Mouse (Mus musculus) spleen, postnatal 10 days (tissue): ENCODE measurements around the gene Trappc10.

Source experiments
- DNase-seq, 2 experiments: peaks; one replicate each; pipeline ENCODE4 v3.0.0; 2021 to 2022; ENCODE audit warnings: low spot score in 2 of 2

Gene Trappc10

DNA sequence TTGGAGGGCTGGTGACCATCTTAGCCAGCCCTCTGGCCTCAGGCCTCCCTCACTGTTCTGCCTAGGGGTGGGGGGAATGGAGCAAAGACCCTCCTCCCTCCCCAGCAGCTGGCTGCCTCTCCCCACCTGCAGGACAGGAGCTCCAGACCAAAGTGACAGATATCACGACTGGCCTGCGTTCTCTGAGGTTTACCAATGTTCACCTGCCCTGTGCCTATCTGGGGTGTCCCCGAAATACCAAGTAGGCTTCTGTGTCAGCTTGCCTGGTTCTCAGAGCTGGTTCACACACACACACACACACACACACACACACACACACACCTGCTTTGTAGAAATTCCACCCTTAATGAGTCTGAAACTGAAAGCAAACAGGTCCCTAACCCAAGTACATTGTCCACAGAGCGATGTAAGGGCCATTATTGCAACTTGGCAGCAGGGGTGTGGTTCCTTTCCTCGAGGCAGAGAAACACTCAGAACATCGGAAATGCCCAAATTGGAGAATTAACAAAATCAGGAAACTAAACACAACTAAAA is 13.8 kb upstream of the Trappc10 start:
- DNase-seq: no peak

DNA sequence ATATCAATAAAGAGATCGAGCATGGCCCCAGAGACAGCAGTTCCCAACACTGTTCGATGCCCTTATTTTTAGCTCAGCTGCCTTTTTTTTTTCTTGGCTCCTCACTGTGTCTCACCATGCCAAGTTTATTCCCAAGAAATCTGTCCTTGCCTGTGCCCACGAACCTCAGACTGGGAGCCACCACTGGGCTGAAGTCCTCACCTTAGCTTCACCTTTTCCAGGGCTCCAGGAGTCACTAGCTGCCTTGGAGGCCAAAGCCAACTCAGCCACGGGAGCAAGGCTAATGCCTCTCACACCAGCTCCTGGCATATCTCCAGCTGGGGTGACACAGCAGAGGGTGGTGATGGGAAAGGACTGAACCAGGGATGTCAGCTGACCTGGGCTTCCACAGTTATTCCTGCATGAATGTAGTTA is 11.2 kb upstream of the Trappc10 start:
- peak; percentile 86 to 93 for DNase-seq

DNA sequence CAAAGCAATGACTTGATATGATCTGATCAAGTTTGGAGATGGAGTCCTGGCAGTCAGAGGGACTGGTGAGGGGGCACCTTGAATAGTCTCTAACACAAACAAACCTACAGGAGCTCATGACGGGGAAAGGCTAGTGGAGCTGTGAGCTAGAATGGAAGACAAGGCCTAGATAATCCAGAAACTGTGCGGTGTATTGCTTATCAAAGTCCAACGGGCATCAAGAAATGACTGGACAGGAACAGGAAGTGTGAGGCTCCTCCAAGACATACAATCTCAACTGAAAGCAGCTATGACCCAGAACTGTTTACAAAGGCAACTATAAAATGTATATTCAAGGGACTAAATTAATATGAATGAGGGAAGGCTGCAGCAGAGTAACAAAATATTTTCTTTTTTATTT is 2.8 kb upstream of the Trappc10 start:
- DNase-seq: no peak

DNA sequence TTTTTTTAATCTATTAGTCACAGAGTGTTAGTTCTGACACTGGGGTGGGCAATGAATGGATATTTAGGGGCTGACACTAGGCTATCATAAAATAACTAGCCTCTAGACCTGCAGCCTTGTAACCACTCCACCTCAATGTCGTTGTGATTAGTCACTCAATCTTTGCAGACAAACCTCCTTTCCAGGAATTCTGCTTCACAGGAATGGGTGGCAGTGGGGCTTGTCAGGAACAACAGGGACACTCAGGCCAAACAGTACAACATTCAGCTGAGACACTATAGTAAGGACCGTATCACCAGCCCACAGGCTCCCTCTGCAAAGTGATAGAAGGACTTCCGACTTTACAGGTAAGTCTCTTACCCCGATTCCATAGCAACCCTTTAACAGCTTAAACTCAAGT is 2.3 kb upstream of the Trappc10 start:
- no peak for DNase-seq

DNA sequence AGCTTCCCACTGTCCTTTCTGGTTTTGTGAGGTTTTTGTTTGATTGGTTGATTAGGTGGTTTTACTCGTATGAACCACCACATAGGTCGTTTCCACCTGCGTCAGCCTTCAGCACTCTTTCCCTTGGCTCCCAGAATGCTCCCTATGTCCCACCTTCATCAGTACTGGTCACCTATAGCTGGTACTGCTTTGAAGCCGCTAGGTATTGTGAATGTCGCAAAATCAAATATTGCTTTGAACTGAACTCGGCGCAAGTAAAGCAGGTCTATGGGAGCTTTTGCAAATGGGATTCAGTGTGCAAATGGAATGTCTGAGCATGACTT is 745 bp upstream of the Trappc10 start:
- DNase-seq: no peak

DNA sequence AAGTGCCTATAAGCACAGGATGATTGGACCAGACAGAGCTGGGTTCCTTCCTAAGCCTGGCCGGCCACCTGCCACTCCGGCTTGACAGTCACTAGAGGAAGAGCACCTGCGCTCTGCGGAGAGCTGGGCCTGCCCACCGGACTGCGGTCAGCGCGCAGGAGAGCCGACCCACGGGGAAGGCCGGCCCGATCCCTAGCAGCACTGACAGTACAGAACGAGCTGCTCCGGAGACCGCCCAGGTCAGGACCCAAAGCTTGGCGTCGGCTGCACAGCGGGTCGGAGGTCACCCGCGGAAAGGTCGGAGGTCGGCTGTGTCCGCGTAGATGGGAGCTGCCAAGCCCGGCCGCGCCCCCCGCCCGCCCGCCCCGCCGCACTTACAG is 393 bp downstream of the Trappc10 start:
- peak in 1 of 2 experiments; percentile 63 for DNase-seq

DNA sequence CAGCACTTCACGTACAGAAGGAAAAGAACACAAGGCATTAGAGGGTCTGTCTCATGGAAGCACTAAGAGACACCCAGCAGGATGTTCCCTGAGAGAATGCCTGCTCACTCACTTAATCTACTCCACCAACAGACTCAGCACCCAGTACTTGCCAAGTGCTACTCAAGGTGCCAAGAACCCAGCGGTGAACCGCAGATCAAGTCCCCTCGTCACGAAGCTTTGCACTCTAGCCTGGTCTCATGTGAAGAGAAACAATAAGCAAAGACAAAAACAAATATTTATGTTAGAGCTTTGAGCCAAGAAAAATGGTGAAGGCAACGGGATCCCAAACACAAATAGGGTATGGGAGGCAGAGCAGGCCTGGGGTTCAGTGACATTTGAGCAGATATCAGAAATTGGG is 5.5 kb downstream of the Trappc10 start:
- no peak for DNase-seq

DNA sequence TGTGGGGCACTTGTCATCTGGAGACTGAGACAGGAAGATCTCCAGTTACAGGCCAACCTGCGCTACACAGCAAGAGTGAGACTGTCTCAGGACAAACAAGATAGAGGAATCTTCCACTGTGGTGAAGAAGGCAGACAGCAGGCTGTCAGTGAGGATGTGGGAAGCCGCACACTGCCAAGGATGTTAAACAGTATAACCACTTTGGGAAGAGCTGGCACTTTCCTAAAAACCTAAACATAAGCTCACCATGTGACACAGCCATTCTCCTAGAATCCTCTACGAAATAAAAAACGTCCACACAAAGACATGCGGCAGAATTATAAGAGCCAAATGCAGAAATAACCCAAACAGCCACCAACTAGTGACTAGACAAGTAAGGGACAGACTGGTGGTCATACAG is 6.1 kb downstream of the Trappc10 start:
- no peak for DNase-seq

DNA sequence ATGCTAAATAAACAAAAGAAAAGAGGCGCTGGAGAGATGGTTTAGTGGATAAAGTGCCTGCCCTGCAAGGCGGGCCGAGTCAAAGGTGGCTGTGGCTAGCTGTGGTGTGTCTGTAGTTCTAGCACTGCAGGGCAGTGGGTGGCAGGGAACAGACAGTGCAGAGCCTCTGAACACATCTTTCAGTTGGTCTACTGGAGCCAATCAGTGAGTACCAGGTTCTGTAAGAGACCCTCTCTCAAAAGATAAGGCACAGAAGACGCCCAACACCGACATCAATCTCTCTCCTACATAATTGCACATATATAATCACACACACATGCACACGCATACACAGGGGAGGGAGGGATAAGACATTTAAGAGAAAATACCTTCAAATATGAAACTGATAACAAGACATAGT is 6.6 kb downstream of the Trappc10 start:
- DNase-seq: no peak

DNA sequence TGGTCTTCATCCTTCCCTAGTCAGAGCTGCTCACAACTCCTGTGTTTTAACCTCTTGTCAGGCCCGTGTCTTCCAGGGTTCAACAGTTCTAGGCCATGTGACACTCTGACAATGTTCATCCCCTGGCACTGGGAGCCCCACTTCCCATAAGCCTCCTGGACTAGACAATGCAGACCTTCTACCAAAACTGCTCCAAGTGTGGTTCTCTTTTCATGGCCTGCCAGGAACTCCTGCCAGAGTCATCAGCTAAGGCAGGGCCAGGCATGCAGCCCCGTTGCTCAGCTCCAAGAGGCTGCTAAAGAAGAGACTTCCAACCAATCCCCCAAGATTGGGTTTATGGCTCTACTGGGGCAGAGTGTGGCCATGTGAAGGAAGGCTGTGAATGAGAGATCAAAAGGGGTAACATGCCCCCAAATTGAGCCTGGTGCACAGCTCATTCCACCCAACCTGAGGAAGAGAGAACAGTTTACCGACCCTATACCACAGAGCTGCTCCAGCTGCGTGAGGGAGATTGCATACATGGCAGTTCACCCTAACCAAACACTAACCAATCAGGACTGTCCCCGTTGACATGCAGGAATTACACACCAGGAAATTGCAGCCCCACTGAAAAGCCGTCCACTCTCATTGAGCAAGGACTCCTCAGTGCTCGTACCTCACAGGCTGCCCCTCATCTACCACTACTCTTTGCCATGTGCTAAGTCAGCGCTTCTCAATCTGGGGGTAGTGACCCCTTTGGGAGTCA is 7.4 kb downstream of the Trappc10 start:
- DNase-seq: no peak

DNA sequence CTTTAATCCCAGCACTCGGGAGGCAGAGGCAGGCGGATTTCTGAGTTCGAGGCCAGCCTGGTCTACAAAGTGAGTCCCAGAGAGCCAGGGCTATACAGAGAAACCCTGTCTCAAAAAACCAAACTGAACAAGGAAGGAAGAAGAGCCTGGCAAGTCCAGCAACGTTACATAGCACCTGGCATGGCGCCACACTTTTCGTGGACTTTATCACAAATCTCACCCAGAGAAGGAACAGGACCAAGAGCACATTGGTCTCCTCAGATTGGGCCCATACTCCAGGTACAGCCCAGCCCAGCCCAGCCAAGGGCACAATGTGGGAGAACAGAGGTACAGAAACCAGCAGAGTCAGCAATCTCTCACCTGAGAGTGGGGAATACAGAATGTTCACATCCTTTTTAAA is 10.7 kb downstream of the Trappc10 start:
- no peak for DNase-seq

DNA sequence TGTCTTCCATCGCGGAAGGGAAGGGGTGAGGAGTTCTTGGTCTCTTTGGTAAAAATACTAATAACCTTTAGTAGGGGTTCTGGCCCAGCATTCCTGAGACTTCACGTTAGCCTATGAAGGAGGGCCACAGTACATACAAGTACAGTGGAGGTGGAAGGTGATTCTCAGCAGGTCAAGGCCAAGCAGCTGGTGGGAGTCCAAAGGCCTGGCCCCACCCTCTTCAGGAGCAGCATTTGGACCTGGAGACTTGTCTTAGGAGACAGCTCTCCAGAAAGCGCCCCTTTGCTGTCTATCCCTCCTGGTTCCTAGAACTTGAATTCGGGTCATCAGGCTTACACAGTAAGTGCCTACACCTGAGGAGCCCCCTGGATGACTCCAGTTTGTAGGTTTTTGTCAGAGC is 11.3 kb downstream of the Trappc10 start:
- DNase-seq: no peak

DNA sequence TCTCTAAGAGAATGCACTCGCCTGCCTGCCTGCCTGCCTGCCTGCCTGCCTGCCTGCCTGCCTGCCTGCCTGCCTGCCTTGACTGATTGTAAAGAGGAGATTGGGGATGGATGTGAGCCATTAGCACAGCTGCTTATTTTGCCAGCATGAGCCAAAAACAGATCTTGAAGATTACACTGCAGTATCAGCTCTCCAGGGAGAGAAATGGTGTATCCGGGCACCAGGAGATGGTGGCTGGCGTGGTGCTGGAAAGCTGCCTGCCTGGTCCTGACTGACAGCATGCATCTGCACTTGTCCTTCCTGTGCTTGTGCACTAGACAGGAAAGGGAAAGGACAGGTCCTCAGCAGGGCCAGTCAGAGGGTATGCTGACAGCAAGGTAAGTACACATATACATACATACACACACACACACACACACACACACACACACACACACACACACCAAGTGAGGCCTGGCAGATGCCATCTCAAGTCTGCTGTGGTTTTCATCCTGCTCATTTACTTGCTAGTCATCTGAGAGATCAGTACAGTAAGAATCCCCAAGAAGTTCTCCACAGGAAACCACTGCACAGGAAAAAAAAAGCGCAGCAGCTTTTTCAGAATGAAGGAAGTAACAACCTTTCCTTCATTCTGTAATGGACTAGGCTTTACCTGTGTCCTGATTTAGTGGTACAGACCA is 12.0 kb downstream of the Trappc10 start:
- no peak for DNase-seq

DNA sequence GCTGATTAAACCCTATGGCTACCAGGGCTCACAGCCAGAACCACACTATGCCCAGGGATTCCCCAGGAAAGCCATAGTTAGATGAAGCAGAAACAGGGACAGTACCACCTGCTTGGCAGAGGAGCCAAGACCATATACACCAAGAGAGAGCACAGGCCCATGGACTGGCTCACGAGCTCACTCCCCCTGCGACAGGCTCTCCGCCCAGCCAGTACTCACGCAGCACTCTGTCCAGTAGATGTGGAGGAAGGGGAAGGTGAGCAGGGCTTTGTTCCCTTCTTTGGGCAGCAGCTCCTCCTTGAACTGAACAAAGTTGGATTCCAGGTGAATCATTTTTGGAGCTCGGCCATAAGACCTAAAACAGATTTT is 15.9 kb downstream of the Trappc10 start:
- DNase-seq: no peak

DNA sequence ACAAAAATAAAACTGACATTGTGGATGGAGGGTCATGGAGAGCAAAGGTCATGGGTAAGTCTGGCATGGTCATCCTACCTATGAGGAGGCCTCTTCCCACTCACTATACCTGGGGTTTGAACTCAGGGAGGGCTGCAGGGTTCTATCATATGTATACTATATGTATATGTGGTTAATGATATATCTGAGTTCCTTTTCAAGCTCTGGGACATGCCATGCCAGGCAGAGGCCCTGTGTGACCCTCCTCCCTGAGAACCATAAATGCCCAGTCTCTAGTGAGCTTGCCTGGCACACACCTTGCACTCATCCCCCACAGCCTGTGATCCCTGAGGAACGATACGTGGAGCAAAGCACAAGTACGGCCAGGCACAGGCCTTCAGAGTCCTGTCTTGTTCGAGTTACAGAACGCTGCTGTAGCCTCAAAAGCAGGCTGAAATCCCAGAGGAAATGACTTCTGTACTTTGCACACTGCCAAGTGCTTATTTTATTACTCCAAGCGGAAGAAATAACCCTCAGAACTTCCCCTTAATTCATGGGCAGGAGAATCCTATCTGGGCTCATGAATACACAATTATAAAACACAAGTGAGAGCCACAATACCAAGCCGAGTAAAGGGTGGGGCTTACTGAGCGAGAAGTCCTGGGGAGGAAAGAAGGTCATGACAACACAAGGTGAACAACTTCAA is 16.4 kb downstream of the Trappc10 start:
- DNase-seq: no peak

DNA sequence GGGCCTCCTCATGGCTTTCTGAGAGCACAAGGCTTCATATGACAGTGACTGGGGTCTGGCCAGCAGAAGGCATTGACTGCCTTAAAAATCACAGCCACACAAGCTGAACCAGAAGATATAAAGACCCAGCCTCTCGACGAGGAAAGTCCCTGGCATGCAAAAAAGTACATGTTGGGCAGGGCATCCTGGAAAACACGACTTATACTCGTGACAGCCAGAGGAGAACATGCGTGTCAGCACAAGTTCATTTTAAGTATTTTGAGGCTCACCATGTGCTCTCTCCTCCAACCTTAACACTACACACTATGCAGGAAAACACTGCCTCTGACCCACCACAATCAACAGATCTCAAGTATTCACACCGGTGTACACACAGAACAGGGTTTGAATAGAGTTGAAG is 20.3 kb downstream of the Trappc10 start:
- DNase-seq: no peak

DNA sequence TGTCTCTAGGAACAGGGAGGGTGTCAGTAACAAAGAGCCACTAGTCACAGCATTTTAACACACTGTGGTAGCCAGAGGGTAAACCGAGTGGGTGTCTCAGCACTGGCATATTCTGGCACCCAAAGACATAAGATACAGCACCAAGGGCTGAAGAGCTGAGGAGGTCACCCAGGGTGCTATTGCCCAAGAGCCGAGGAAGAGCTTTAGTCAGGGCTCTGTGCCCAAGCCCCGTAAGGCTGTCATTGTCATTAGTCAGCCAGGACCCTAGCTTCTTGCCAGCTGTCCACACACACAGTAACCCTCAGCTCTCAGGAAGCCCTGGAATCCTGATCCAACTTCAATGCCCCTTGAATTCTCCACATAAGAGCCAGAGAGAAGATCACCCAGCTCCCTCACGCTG is 21.5 kb downstream of the Trappc10 start:
- no peak for DNase-seq

DNA sequence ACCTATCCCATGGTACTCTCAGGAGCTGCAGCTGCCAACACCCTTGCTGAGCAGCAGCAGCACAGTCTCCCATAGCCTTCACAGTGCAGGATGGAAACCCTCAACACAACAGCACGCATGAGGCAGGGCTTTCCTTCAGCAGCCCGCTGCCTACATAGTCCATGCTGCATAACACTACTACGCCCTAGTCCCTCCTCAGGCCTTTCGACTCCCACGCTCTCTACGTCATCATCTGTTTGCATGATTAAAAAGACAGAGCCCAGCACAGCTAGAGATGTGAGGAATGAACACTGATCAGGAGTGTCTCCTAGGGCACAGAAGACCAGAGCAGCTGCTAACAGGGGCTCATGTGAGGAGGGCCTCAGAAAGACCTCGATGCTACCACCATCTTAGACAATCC is 23.1 kb downstream of the Trappc10 start:
- no peak for DNase-seq

DNA sequence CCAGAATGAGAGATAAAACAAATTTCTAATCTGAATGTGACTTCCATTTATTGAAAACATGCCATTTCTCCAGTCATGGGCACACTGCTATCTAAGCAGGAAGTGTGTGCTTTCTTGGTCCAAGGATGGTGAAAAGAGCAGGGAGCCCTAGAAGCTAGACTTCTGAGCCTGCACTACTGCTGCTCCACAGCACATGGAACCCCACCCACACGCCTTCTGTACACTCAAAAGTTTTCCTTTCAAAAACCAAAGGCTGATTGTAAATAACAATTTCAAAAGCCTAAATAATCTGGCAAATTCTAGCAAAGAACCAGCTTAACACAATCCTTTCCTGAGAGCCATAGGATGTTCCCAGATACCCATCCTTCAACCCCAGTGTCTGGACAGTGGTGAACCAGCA is 24.9 kb downstream of the Trappc10 start:
- no peak for DNase-seq

DNA sequence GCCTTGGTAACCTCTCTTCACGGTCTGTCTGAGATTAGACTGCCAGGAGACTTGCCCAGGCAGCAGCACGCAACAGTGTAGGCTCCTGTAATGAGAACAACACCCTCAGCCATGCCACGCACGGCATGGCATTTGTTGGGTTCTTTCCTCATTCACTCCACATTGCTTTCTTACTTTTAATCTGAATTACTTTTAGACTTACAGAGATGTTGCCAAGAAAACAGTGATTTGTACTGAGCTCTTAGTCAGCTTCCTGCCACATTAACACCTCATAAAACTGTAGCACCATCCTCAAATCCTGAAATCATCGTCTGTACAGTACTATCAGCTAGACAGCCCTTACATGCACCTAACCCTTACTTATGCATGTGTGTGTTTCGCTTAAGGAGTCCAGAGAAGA is 25.9 kb downstream of the Trappc10 start:
- no peak for DNase-seq

DNA sequence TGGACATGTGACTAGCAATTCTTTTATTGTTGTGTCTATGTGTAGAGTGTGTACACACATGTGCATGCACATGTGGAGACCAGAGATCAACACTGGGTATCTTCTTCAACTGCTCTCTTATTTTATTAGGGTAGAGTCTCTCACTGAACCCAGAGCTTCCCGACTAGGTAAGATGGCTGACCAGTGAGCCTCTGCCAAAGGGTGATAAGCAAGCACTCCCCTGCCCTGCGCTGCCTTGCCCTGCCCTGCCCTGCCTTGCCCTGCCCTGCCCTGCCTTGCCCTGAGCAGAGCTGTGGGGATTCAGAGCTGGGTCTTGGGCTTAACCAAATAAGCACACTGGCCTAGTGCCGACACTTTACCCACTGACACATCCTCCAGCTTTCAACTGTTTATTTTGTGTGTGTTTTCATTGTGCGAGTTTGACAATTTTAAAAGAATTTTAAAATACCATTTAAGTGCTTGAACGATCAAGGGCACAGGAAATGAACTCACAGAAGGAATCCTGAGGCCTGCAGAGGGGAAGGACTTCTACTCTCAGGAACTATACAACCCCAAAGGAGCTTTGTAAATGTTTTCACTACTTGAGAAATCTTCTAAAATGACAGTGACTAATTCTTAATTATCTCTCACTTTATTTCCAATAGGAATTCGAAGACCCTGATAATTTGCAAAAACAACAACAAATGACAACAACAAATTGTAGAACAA is 27.9 kb downstream of the Trappc10 start:
- DNase-seq: peak; percentile 36 to 77

DNA sequence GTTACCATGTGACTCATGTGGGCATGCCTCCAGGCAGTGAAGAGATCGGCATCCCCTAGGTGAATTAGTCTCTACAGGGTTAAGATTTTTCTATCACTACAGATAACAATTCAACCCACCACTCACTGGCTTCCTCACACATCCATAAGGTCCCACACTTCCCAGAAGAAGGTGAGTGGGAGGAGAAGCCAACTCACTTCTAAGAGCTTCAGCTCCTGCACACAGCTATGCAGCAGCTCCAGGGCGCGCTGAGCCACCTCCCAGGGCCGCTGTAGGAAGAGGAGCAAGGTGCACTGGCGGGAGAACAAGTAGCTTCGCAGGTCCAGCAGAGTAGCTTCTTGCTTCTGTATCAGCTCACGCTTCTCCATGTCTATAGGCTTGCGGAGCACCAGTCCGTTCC is 30.1 kb downstream of the Trappc10 start:
- DNase-seq: no peak
